Mouse (Mus musculus): Measurements from ENCODE around the gene Hoxa7.

Hoxa7 gene

GRCm38 (mm10) chr6:52176391-52176790 lies 45.3 kb downstream of the Hoxa7 start:
- no peak for ATAC-seq (ENCODE audit: low TSS enrichment)

GRCm38 (mm10) chr6:52175864-52176263 lies 45.8 kb downstream of the Hoxa7 start:
- no peak for ATAC-seq (ENCODE audit: low TSS enrichment)

- no peak for ATAC-seq (ENCODE audit: low TSS enrichment)
Observed at GRCm38 (mm10) chr6:52174968-52175751, 46.5 kb downstream of the Hoxa7 start.

GRCm38 (mm10) chr6:52173648-52174047 lies 48.0 kb downstream of the Hoxa7 start:
- no peak for ATAC-seq (ENCODE audit: low TSS enrichment)

- ATAC-seq (ENCODE audit: low TSS enrichment) = no peak
Observed at GRCm38 (mm10) chr6:52172501-52172900, 49.2 kb downstream of the Hoxa7 start.

GRCm38 (mm10) chr6:52171938-52172337 lies 49.7 kb downstream of the Hoxa7 start:
- ATAC-seq (ENCODE audit: low TSS enrichment) = no peak

- no peak for ATAC-seq (ENCODE audit: low TSS enrichment)
Observed at GRCm38 (mm10) chr6:52171331-52171730, 50.3 kb downstream of the Hoxa7 start.

GRCm38 (mm10) chr6:52170898-52171223 lies 50.8 kb downstream of the Hoxa7 start:
- no peak for ATAC-seq (ENCODE audit: low TSS enrichment)

GRCm38 (mm10) chr6:52170166-52170897 lies 51.3 kb downstream of the Hoxa7 start:
- ATAC-seq (ENCODE audit: low TSS enrichment) = no peak

- no peak for ATAC-seq (ENCODE audit: low TSS enrichment)
Observed at GRCm38 (mm10) chr6:52169499-52170165, 52.0 kb downstream of the Hoxa7 start.

- no peak for ATAC-seq (ENCODE audit: low TSS enrichment)
Observed at GRCm38 (mm10) chr6:52168191-52169055, 53.2 kb downstream of the Hoxa7 start.

- ATAC-seq (ENCODE audit: low TSS enrichment) = no peak
Observed at GRCm38 (mm10) chr6:52167736-52168161, 53.9 kb downstream of the Hoxa7 start.

GRCm38 (mm10) chr6:52167176-52167575 lies 54.5 kb downstream of the Hoxa7 start:
- ATAC-seq (ENCODE audit: low TSS enrichment) = no peak

GRCm38 (mm10) chr6:52166431-52167077 lies 55.1 kb downstream of the Hoxa7 start:
- ATAC-seq (ENCODE audit: low TSS enrichment) = no peak

GRCm38 (mm10) chr6:52165441-52166370 lies 55.9 kb downstream of the Hoxa7 start:
- no peak for ATAC-seq (ENCODE audit: low TSS enrichment)

- no peak for ATAC-seq (ENCODE audit: low TSS enrichment)
Observed at GRCm38 (mm10) chr6:52164626-52165440, 56.8 kb downstream of the Hoxa7 start, which contains the start of gene Hoxa2. Gene Hoxa2 (minus strand): TSS chr6:52164831.
